Mouse (Mus musculus) small intestine, adult 2 months (tissue): ENCODE data around the gene Antxr1.

Experiments
- CTCF ChIP-seq: fragments of 200-500 bp; IDR thresholded peaks from 2 replicates; pipeline ENCODE4 v1.5.1; 2012; ENCODE audit warnings: low read depth, mild to moderate bottlenecking, control low read depth, inconsistent platforms, low read length, moderate library complexity, mixed read lengths; ENCODE audit not compliant: insufficient replicate concordance, insufficient read length; ENCODE audit errors: extremely low read depth
- POLR2A ChIP-seq: fragments of 200-500 bp; IDR thresholded peaks from 2 replicates; pipeline ENCODE4 v1.6.1; 2012; ENCODE audit warnings: low read depth, mild to moderate bottlenecking, control low read depth, inconsistent platforms, low read length, moderate library complexity

GRCm38 (mm10) chr6:87262666-87263065 lies 73.0 kb downstream of the Antxr1 start:
- TF ChIP-seq CTCF (no peak), POLR2A (no peak)
